Mouse (Mus musculus) left cerebral cortex, postnatal 14 days (tissue): ENCODE measurements around the gene Trpv1. TPM values are rescaled to one million over a fixed set of nuclear protein-coding genes. Genes with fewer than 3 reads are reported as not detected.

Experiments
- total RNA-seq, 2 experiments: library from RNA; stranded (reverse); gene quantifications; 2 replicates each; pipeline ENCODE4 v1.2.3; 2021

The Trpv1 gene
- total RNA-seq, 2 experiments from 2014 or later, result 0.13 to 0.42 TPM

Other genes with a start within 250 kb of the Trpv1 start
- gene P2rx1, start 235.2 kb upstream of the Trpv1 start, total RNA-seq, result 1 to 10 TPM; 1.2 to 1.3 TPM
- gene Camkk1, start 215.3 kb upstream of the Trpv1 start, total RNA-seq, result 10 to 100 TPM; 47.2 to 53.4 TPM
- 1 to 10 TPM; 8.0 to 9.7 TPM for gene Ncbp3, start 186.5 kb upstream of the Trpv1 start, total RNA-seq
- gene Itgae, start 143.7 kb upstream of the Trpv1 start, total RNA-seq, result under 1 TPM; 0.53 to 0.55 TPM
- gene Haspin, start 96.0 kb upstream of the Trpv1 start, total RNA-seq, result under 1 TPM; 0.40 to 0.61 TPM
- gene P2rx5, start 73.9 kb upstream of the Trpv1 start, total RNA-seq, result under 1 TPM; 0.24 to 0.76 TPM
- 10 to 100 TPM; 67.0 to 70.3 TPM for gene Emc6, start 57.3 kb upstream of the Trpv1 start, total RNA-seq
- gene Tax1bp3, start 57.2 kb upstream of the Trpv1 start, total RNA-seq, result 10 to 100 TPM; 14.5 to 16.3 TPM
- 10 to 100 TPM; 15.5 to 18.9 TPM for gene Ctns, start 35.2 kb upstream of the Trpv1 start, total RNA-seq
- gene Shpk, start 34.8 kb upstream of the Trpv1 start, total RNA-seq, result 1 to 10 TPM; 2.2 TPM
- gene Trpv3, start 33.1 kb downstream of the Trpv1 start, total RNA-seq, result under 1 TPM; 0.17 to 0.35 TPM
- 1 to 10 TPM; 3.2 to 4.0 TPM for gene Aspa, start 95.3 kb downstream of the Trpv1 start, total RNA-seq
- not detected for gene Gm49340, start 95.4 kb downstream of the Trpv1 start, total RNA-seq
- gene Spata22, start 95.4 kb downstream of the Trpv1 start, total RNA-seq, result not detected
- not detected for gene Olfr20, start 116.5 kb downstream of the Trpv1 start, total RNA-seq
- gene Olfr376, start 137.0 kb downstream of the Trpv1 start, total RNA-seq, result not detected
- gene Olfr1, start 165.3 kb downstream of the Trpv1 start, total RNA-seq, result not detected
- not detected for gene Olfr378, start 194.2 kb downstream of the Trpv1 start, total RNA-seq
- not detected for gene Olfr380, start 223.2 kb downstream of the Trpv1 start, total RNA-seq